Mouse (Mus musculus) fat pad, adult 2 months (tissue): ENCODE measurements around the gene Vps51.

Source experiments
- DNase-seq: peaks from one replicate; pipeline ENCODE4 v3.0.0-alpha.2; 2011; ENCODE audit warnings: low read depth, low spot score; ENCODE audit errors: extremely low read depth

The Vps51 gene

DNA sequence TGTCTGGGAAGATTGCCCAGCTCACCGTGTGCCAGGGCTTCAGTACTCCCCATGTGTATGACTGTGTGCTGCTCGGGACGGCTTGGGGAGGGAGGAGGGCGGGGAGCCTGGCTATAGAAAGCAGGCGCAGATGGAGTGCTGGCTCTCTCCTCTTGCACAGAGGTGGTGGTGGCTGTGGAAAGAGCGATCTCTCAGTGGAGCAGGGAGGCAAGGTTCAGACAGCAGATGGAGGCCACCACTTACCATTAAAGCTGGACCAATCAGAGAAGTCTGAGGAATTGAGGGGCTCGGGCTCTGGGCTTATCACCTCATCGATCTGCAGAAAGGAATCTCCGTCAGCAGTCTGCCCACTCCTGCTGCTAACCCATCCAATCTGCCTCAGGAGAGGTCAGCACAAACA lies 5.1 kb upstream of the Vps51 start, which contains the start of gene Gm28374:
Gm28374 (minus strand) TSS at position 101 of the 400 bp plus-strand sequence.
- DNase-seq, result no peak

GRCm38 (mm10) chr19:6079983-6080480 lies 3.0 kb upstream of the Vps51 start, which contains the start of gene Tmem262:
Gene Tmem262 (plus strand): TSS chr19:6080033.
- DNase-seq, result no peak

DNA sequence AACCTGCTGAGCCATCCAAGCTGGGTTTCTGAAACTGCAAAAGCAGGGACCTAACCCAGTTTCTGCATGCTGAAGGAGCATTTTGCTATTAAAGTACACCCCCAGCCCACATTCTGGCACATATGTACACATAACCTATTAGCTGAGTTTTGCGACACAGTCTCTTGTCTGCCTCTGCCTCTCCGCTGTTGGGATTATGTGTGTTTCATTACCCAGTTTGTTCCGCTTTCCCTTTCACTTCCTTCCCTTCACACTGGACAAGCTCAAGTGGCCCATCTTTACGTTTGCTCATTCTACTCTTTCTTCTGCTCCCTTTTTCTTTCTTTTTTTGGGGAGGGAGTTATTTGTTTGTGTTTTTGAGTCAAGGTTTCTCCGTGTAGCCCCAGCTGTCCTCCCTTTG lies 3.1 kb downstream of the Vps51 start:
- DNase-seq, result no peak

DNA sequence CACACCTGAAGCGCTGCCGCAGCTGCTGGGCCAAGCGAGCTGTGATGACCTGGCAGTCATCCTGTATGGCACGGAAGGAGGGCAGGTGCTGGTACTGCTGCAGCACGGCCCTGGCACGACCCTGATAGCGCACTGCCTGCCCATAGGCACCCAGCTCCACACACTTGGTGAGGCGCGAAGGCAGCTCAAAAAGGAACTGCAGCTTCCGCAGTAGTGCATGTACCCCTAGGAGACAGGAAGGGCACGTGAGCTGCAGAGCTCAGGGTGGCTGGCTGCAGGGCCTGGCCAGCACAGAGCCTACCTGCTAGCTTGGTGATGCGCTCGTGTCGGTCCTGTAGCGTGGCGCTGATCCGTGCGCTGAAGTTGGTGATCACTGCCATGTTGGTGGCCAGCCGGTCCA lies 5.8 kb downstream of the Vps51 start:
- DNase-seq, result no peak

GRCm38 (mm10) chr19:6070571-6071250 lies 6.3 kb downstream of the Vps51 start:
- no peak for DNase-seq

DNA sequence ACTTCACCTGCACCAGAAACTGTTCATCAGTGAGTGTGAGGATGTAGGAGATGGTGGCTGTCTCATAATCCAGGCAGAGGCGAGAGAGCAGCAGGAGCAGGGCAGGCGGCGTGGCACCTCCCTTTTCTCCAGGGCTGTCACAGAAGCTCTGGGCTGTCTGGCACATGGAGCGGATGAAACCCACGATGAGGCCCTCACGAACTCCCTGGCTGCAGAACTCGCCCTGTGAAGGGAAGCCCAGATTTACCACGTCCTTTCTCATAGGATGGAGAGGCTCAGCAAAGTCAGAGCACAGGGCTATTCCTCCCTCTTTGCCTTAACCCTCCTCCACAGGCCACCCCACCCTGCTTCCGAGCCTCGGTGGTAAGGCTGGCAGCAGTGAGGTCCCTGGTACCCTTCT lies 7.2 kb downstream of the Vps51 start:
- no peak for DNase-seq

DNA sequence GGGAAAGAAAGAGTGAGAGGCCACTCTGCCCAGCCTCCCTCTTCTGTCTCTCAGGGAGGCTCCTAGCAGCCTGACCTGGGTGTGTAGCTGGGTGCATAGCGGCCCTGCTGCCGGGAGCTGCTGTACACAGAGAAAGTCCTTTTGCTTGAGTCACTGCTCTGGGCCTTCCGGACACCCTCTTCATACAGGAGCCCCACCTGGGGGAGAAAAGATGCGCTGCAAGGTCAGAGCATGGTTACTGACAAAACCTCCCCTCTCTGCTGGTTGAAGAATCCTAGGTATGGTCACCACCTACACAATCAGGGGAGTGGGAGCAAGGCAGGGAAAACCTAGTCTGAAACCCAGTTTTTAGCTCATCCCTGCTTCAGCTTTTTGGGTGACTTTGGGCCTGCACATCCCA lies 8.1 kb downstream of the Vps51 start:
- no peak for DNase-seq

DNA sequence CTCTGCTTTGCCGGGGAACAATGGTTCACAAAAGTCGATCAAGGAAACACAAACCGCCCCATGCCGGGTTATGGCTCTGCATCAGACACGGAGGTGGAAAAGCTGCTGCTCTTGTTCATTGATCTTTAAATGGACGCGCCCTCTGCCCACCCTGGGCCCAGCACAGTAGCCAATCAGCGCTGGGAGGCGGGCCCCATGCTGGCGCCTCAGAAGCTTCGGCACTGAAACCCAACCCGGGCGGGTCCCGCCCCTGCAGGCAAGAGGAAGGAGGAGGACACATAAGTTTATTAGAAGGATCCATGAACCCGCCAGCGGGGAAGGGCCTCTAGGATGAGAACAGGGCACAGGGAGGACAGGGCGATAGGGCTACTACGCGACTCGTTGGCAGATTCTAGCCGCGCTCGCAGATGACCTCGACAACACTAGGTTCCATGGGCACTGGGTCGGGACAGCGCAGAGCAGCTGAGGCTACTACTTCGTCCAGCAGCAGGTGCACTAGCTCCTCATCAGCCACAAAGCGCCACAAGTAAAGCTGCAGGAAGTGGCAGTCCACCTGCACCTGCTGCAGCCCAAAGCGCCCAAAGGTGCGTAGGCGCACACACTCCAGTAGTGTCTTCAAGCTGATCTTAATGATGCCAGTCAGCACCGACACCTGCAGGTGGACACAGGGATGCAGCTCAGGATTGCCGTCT lies 9.2 kb downstream of the Vps51 start, which contains the start of gene Tm7sf2:
Tm7sf2 (minus strand) TSS at position 650 of the 692 bp plus-strand sequence.
- no peak for DNase-seq

GRCm38 (mm10) chr19:6067011-6067723 lies 9.9 kb downstream of the Vps51 start:
- DNase-seq, result no peak

DNA sequence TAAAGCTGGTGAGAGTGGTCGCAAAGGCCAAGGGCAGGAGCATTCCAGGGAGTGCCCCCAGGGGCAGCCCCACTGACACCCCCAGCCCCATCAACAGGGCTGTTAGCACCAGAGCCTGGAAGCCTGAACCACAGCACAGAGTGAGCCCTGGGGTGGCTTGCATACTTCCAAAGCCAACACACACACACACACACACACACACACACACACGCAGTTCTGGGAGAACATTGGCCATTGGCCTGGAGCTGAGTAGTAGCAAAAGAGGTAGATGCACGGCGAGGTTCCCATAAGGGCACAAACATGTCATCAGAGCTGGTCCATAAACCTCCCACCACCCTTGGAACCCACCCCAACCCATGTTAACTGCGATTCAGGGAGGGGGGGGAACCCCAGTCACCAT lies 10.5 kb downstream of the Vps51 start:
- no peak for DNase-seq

GRCm38 (mm10) chr19:6063081-6063480 lies 13.9 kb downstream of the Vps51 start:
- DNase-seq, result no peak

DNA sequence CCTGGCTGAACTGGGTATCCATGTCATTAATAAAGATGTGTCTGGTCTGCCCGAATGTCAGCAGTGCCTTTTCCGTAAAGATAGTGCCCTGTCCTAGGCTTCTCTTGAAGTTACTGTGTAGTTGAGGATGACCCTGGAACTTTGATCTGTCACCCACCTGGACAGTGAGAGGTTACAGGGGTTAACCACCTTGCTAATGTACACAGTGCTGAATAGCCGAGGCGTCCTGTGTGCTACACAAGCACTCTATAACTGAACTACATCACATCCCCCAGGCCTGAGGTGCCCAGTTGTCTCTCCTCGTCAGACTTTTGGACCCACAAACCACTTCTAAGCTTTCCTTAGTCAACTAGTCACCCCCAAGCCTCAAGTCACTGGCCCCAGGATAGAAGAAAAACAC lies 14.6 kb downstream of the Vps51 start:
- no peak for DNase-seq

GRCm38 (mm10) chr19:6061641-6062302 lies 15.3 kb downstream of the Vps51 start:
- no peak for DNase-seq

DNA sequence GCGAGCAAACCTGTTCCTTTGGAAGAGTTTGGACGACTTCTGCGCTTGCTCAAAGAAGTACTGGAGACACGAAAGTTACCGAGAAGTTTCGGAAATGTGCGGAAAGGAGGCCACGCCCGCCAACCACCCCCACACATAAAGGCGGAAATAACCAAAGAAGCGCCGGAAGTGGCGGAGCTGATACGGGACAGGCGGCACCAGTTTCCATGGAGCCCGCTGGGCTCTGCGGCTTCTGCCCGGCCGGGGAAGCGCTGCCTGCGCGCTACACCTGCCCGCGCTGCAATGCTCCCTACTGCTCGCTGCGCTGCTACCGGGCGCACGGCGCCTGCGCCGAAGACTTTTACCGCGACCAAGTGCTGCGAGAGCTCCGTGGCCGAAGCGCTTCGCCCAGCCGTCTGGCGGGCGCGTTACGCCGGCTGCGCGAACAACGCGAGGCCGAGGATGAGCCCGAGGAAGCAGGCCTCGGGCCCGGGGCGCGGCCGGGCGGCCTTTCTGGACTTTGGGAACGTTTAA lies 16.0 kb downstream of the Vps51 start, which contains the start of gene Znhit2:
Znhit2 (plus strand) TSS at position 172 of the 513 bp plus-strand sequence.
- no peak for DNase-seq

DNA sequence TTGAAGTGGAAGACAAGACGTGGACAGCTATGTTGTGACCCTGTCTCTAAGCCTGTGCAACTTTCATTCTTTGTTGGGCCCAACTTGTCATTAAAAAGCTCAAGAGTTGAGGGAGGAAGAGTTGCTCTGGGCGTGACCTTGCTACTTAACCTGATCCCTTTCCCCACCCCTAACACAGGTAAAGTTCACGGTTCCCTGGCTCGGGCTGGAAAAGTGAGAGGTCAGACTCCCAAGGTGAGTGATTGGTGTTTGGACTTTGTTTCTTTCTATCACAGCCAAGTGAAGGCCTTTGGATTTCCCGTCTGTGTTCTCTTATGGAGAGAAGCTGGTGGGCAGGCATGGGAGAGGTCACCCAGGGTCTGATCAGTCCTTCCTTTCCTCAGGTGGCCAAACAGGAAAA lies 18.1 kb downstream of the Vps51 start:
- DNase-seq, result no peak

GRCm38 (mm10) chr19:6058513-6058912 lies 18.5 kb downstream of the Vps51 start:
- no peak for DNase-seq

DNA sequence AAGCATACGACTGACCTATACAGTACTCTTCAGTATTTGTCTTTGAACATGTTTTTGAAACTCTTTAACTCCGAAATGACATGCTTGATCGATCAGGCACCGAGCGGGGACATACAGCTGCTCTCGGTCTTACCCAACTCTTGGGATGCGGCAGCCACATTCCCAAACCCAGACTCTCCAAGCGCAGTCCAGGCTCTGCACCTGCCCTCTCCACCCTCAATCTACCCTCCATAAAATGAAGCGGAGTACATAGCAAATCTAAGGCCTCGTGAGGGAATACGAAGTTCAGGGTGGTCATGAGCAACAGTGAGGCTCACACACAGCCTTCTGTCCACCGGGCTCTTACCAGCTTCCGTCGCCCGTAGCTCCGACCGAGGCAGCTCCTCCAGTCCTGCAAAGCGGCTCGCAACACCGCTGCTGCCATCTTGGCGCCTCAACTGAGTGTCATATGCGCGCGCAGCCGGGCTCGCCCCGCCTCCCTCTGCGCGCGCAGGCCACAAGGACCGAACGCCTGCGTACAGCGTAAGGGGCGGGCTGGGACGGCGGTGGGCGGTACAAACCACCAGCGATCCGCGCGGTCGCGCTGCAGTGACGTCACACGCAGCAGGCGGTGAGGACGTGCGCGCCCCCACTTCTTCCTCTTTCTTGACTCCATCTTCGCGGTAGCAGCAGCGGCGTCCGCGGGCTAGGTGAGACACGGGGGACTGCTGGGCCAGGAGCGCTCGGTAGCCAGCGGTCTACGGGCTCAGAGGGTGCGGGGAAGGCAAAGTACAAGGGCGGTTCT lies 19.5 kb downstream of the Vps51 start, which contains the start of the genes Mrpl49 and Fau:
Mrpl49 (minus strand) TSS at position 473 of the 784 bp plus-strand sequence.
Fau (plus strand) TSS at position 532 of the 784 bp plus-strand sequence.
- DNase-seq, result no peak

DNA sequence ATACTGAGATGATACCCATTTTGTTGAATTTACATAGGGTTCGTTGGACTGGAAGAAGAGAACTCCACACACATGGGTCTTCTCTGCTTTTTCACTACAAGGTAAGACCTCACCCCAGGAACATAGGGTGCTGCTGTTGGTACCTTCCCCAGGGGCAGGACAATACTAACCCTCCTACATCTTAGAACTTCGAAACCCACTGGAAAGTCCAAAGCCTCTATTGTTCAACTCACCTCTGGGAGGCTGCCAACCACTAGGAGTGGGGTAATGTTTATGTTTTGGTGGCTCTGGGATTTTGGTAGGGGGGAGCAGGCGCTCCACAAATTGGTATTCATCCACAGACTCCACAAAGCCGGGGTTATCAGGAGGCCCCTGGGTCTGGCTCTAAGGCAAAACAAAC lies 20.3 kb downstream of the Vps51 start:
- no peak for DNase-seq

- no peak for DNase-seq
These were observed 22.7 kb downstream of the Vps51 start for GRCm38 (mm10) chr19:6054296-6054695.

DNA sequence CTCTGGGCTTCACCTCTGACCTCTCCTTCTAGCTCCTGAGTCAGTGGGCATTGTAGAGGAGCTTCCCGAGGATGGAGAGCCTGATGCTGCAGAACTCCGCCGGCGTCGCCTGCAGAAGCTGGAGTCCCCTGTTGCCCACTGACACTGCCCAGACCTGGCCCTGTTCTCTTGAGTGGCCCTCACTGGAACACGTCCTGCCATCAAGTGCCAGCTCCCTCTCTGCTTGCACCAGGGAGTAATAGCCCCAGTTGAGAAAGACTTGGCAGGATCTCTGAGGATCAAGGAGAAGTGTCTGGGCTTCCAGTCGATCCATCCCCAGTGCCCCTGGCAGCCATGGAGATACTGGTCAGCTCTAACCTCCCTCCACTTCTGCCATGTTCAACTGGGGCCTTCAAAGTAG lies 24.5 kb downstream of the Vps51 start:
- DNase-seq, result no peak
